8 mouse cellular contexts compared by ENCODE assay signal in genomic region chr11:93995111-93995719, GRCm38 (mm10). TPM values are rescaled to one million over a fixed set of nuclear protein-coding genes. Genes with fewer than 3 reads are reported as not detected.
A peak's percentile ranks its signal among the peaks of the same experiment; 100 is the strongest.
DNase-seq lines count a peak whose midpoint lies in the region; ATAC-seq lines count a peak whose summit lies in the region.

No protein-coding gene starts in this region.

- H3K9me3 ChIP-seq in forebrain, embryonic 14.5 days (replicated peaks; ENCODE audit: control insufficient read depth, low read length): no peaks in the 10 kb centered on the region
- no peaks in the 10 kb centered on the region for H3K9me3 ChIP-seq in liver, embryonic 16.5 days (replicated peaks; ENCODE audit: control insufficient read depth, low read length)
- no peaks in the 10 kb centered on the region for H3K9me3 ChIP-seq in neural tube, embryonic 12.5 days

- no peaks in the 10 kb centered on the region for H3K27me3 ChIP-seq in forebrain, embryonic 14.5 days (replicated peaks; ENCODE audit: control insufficient read depth, insufficient read depth, low read length)
- H3K27me3 ChIP-seq in liver, embryonic 16.5 days (ENCODE audit: control insufficient read depth, insufficient read depth, low read depth, low read length): no peaks in the 10 kb centered on the region
- no peaks in the 10 kb centered on the region for H3K27me3 ChIP-seq in neural tube, embryonic 12.5 days (replicated peaks)

- peak overlapping the region; percentile 85 for H3K4me2 ChIP-seq in forebrain, embryonic 14.5 days (ENCODE audit: low read length)
- H3K4me2 ChIP-seq in liver, embryonic 16.5 days (ENCODE audit: low read depth, low read length): peak overlapping the region; percentile 99
- peak overlapping the region; percentile 97 for H3K4me2 ChIP-seq in neural tube, embryonic 12.5 days (replicated peaks)

- H3K4me3 ChIP-seq in forebrain, embryonic 14.5 days (ENCODE audit: low read depth, low read length): peak overlapping the region; percentile 92
- peak overlapping the region; percentile 93 for H3K4me3 ChIP-seq in liver, embryonic 16.5 days (ENCODE audit: low read depth, low read length)
- peak overlapping the region; percentile 91 for H3K4me3 ChIP-seq in neural tube, embryonic 12.5 days

- peak overlapping the region; percentile 78 for H3K27ac ChIP-seq in forebrain, embryonic 14.5 days (ENCODE audit: low read depth, low read length)
- H3K27ac ChIP-seq in liver, embryonic 16.5 days (ENCODE audit: low read length): peak overlapping the region; percentile 99
- H3K27ac ChIP-seq in neural tube, embryonic 12.5 days: peak overlapping the region; percentile 70

- peak; percentile 76 for DNase-seq in ES-CJ7 (ENCODE audit: low read depth, low spot score)
- DNase-seq in cerebellum, adult 11 months: peak; percentile 65
- peak; percentile 37 for DNase-seq in forebrain, embryonic 14.5 days (ENCODE audit: low spot score)
- peak; percentile 92 to 93 for DNase-seq in heart, postnatal 10 days
- DNase-seq in large intestine, adult 2 months (ENCODE audit: low read depth, low spot score): peak; percentile 85
- peak; percentile 88 for DNase-seq in telencephalon, adult 2 months (ENCODE audit: low read depth, low spot score)

- intact Hi-C loops in heart, postnatal 10 days (cut with DNase I): loop anchor here (5.0 kb wide), 1 partner anchor 108 kb away; the partner anchor contains the start of genes Mbtd1 and Utp18

- ATAC-seq in forebrain, embryonic 14.5 days: peak; percentile 27
- peak; percentile 70 for ATAC-seq in liver, embryonic 16.5 days (ENCODE audit: low read depth)
- peak; percentile 35; the same call in 1 of the 2 replicates for ATAC-seq in neural tube, embryonic 12.5 days (ENCODE audit: low FRiP score, low read depth)

- H3K4me1 ChIP-seq in forebrain, embryonic 14.5 days (ENCODE audit: control insufficient read depth, insufficient read depth, low read length): peaks cover 17% of the 10 kb centered on the region
- H3K4me1 ChIP-seq in liver, embryonic 16.5 days (ENCODE audit: control insufficient read depth, low read depth, low read length): peaks cover 20% of the 10 kb centered on the region
- peaks cover 15% of the 10 kb centered on the region for H3K4me1 ChIP-seq in neural tube, embryonic 12.5 days

- H3K9ac ChIP-seq in forebrain, embryonic 14.5 days (ENCODE audit: low read length): peak overlapping the region; percentile 62
- peak overlapping the region; percentile 80 for H3K9ac ChIP-seq in liver, embryonic 16.5 days (ENCODE audit: low read depth, low read length)
- H3K9ac ChIP-seq in neural tube, embryonic 12.5 days: peak overlapping the region; percentile 91

- H3K36me3 ChIP-seq in forebrain, embryonic 14.5 days (ENCODE audit: control insufficient read depth, insufficient read depth, low read length): no peaks in the 10 kb centered on the region
- H3K36me3 ChIP-seq in liver, embryonic 16.5 days (ENCODE audit: control insufficient read depth, insufficient read depth): no peaks in the 10 kb centered on the region
- H3K36me3 ChIP-seq in neural tube, embryonic 12.5 days: no peaks in the 10 kb centered on the region; the same call in 1 of the 2 replicates

- whole genome bisulfite sequencing in forebrain, embryonic 14.5 days: 10% methylated on average over 15 of the region's 15 CpGs
- WGBS in large intestine, adult 2 months: under 1% methylated on average over 15 of the region's 15 CpGs
- 1% methylated on average over 15 of the region's 15 CpGs for WGBS in liver, embryonic 16.5 days (ENCODE audit: insufficient replicate concordance)
- 11% methylated on average over 15 of the region's 15 CpGs for WGBS in neural tube, embryonic 12.5 days

RNA-seq across cellular contexts. Expression of gene Spag9, which starts 0.7 kb away (rescaled TPM):
- 89.6 and 109 TPM in 2 replicates for polyA plus RNA-seq in forebrain, embryonic 14.5 days (2014; fragmentation: Nextera tagmentation; extraction: Ambion mirVana)
- 100 to 1,000 TPM; 165 TPM for total RNA-seq in heart, postnatal 10 days (2021)
- polyA plus RNA-seq in large intestine, adult 2 months (2012; rRNA removed): 5.2 and 11.0 TPM in 2 replicates
- 10.5 and 11.2 TPM in 2 replicates for polyA plus RNA-seq in liver, embryonic 16.5 days (2015; fragmentation: Nextera tagmentation; extraction: Ambion mirVana)
- 96.2 and 100 TPM in 2 replicates for polyA plus RNA-seq in neural tube, embryonic 12.5 days (2016; fragmentation: Nextera tagmentation; extraction: Ambion mirVana)

RNA-seq across cellular contexts. Expression of gene Nme1, which starts 26.9 kb away (rescaled TPM):
- 391 and 476 TPM in 2 replicates for polyA plus RNA-seq in forebrain, embryonic 14.5 days (2014; fragmentation: Nextera tagmentation; extraction: Ambion mirVana)
- 10 to 100 TPM; 26.3 to 29.0 TPM for total RNA-seq in heart, postnatal 10 days (2021)
- 144 and 156 TPM in 2 replicates for polyA plus RNA-seq in large intestine, adult 2 months (2012; rRNA removed)
- 83.1 and 89.6 TPM in 2 replicates for polyA plus RNA-seq in liver, embryonic 16.5 days (2015; fragmentation: Nextera tagmentation; extraction: Ambion mirVana)
- polyA plus RNA-seq in neural tube, embryonic 12.5 days (2016; fragmentation: Nextera tagmentation; extraction: Ambion mirVana): 269 and 277 TPM in 2 replicates

RNA-seq across cellular contexts. Expression of gene Gm20390, which starts 27.1 kb away (rescaled TPM):
- polyA plus RNA-seq in forebrain, embryonic 14.5 days (2014; fragmentation: Nextera tagmentation; extraction: Ambion mirVana): 359 and 434 TPM in 2 replicates
- 10 to 100 TPM; 29.4 to 39.4 TPM for total RNA-seq in heart, postnatal 10 days (2021)
- polyA plus RNA-seq in large intestine, adult 2 months (2012; rRNA removed): 46.1 and 54.1 TPM in 2 replicates
- 183 and 194 TPM in 2 replicates for polyA plus RNA-seq in liver, embryonic 16.5 days (2015; fragmentation: Nextera tagmentation; extraction: Ambion mirVana)
- 346 and 367 TPM in 2 replicates for polyA plus RNA-seq in neural tube, embryonic 12.5 days (2016; fragmentation: Nextera tagmentation; extraction: Ambion mirVana)

RNA-seq across cellular contexts. Expression of gene Nme2, which starts 39.2 kb away (rescaled TPM):
- 107 and 124 TPM in 2 replicates for polyA plus RNA-seq in forebrain, embryonic 14.5 days (2014; fragmentation: Nextera tagmentation; extraction: Ambion mirVana)
- total RNA-seq in heart, postnatal 10 days (2021): 1,000 to 10,000 TPM; 1,170 to 1,184 TPM
- 181 and 193 TPM in 2 replicates for polyA plus RNA-seq in large intestine, adult 2 months (2012; rRNA removed)
- polyA plus RNA-seq in liver, embryonic 16.5 days (2015; fragmentation: Nextera tagmentation; extraction: Ambion mirVana): 166 and 169 TPM in 2 replicates
- 87.0 and 110 TPM in 2 replicates for polyA plus RNA-seq in neural tube, embryonic 12.5 days (2016; fragmentation: Nextera tagmentation; extraction: Ambion mirVana)

Comparison
In these comparisons a context has a peak if more than half of its experiments do, and no peak if none do; other contexts are left out.
1. Peak in every context shown above with its lines: DNase-seq, ATAC-seq, H3K4me3 ChIP-seq and H3K27ac ChIP-seq.
2. DNase-seq: peak in every context shown above with its lines; median percentile 92 in heart, postnatal 10 days; 88 in telencephalon, adult 2 months; 85 in large intestine, adult 2 months; 76 in ES-CJ7; 65 in cerebellum, adult 11 months; 37 in forebrain, embryonic 14.5 days.